ENCODE assay signal across 16 mouse cellular contexts in the genomic region with DNA sequence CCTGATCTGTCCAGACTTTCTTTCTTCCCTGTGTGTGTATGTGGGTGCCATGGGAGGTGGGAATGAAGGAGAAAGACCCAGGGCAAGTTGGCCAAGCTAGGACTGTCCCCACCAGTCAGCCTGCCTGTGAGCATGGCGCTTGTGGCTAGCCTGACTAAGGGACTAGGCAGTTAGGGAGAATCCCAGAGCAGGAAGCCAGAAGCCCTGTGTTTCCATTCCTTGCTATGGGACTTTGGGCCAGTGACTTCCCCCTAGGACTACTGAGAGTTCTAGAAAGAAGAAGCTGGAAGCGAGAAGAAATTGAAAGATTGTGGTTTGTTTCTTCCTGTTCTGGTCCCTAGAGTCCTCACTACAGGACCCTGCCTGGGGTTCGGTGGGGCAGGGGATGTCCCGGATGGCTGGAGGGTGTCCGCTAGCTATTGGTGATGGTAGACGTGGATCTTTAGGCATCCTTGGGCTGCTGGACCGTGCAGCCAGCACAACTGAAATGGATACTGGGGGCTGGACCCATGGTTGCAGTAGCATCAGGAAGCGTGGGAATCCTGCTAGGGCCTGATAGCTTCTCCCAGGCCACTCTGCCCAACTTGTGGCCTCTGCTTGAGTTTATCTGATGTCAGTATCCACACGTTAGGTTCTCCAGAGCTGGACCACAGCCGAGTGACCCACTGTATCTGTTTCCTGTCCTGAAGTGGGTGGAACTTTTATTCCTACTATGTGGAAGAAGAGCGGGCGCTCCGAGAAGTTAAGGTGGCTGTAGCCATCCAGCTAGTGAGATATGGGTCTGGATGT. TPM values are rescaled to one million over a fixed set of nuclear protein-coding genes. Genes with fewer than 3 reads are reported as not detected.
A peak's percentile ranks its signal among the peaks of the same experiment; 100 is the strongest.
DNase-seq lines count a peak whose midpoint lies in the region; ATAC-seq and TF ChIP-seq lines count a peak whose summit lies in the region.
"Had no signal": no experiment of that assay in that cellular context is flagged by ENCODE, and none has a peak within 500 bp of the region (broad histone marks: within the 10 kb centered on the region; RNA-seq: fewer than 3 reads in every experiment).

No protein-coding gene starts in this region.

- no peaks in the 10 kb centered on the region for H3K9me3 ChIP-seq in heart, embryonic 10.5 days
- H3K9me3 ChIP-seq in liver, embryonic 13.5 days (replicated peaks) = no peaks in the 10 kb centered on the region
- H3K9me3 ChIP-seq: lung, embryonic 15.5 days; midbrain, embryonic 12.5 days; neural tube, embryonic 12.5 days had no signal

- intact Hi-C loops in heart, postnatal 10 days (cut with DNase I) = no loop called here
- intact Hi-C loops in gastrocnemius, postnatal 36 days (cut with DNase I) = no loop called here

- TF ChIP-seq CTCF in small intestine, adult 2 months (IDR thresholded peaks at IDR 0.05; ENCODE audit: extremely low read depth, insufficient read length, insufficient replicate concordance, low read depth, low read length) = no peak

- H3K4me1 ChIP-seq in heart, embryonic 10.5 days = peaks cover 97% of the 10 kb centered on the region
- peaks cover 19% of the 10 kb centered on the region for H3K4me1 ChIP-seq in liver, embryonic 13.5 days (replicated peaks)
- peaks cover 66% of the 10 kb centered on the region for H3K4me1 ChIP-seq in small intestine, adult 2 months (ENCODE audit: control insufficient read depth, insufficient read depth, insufficient read length, low read length)

- H3K4me3 ChIP-seq in heart, embryonic 10.5 days = 0 out of 2 replicates have a peak overlapping the region, but pooled peaks have one; percentile 3
- H3K4me3 ChIP-seq in liver, embryonic 13.5 days (replicated peaks) = no peak overlapping the region
- no peak overlapping the region for H3K4me3 ChIP-seq in small intestine, adult 2 months (ENCODE audit: low read depth, low read length)
- H3K4me3 ChIP-seq: lung, embryonic 15.5 days; midbrain, embryonic 12.5 days; neural tube, embryonic 12.5 days had no signal

- DNase-seq in heart, embryonic 10.5 days (ENCODE audit: low spot score) = no peak
- DNase-seq in heart, postnatal 10 days = no peak
- no peak for DNase-seq in liver, embryonic 13.5 days
- no peak for DNase-seq in liver
- DNase-seq in adrenal gland, adult (ENCODE audit: inconsistent age in 2 of 2, low spot score in 1 of 2) = no peak
- DNase-seq in gastrocnemius, postnatal 36 days = no peak
- DNase-seq: cerebellum, adult 8-10 months; gastrocnemius, postnatal 14 days; retina, postnatal 1 day had no signal

- WGBS in heart, embryonic 10.5 days = 71% methylated on average over 13 of the region's 13 CpGs
- 29% methylated on average over 13 of the region's 13 CpGs for WGBS in liver, embryonic 13.5 days (ENCODE audit: insufficient replicate concordance)
- 81% methylated on average over 13 of the region's 13 CpGs for WGBS in small intestine, adult 2 months

- no peak overlapping the region; the same call in 1 of the 2 replicates for H3K27ac ChIP-seq in heart, embryonic 10.5 days
- 0 out of 2 replicates have a peak overlapping the region, but pooled peaks have one; percentile 18 for H3K27ac ChIP-seq in liver, embryonic 13.5 days
- H3K27ac ChIP-seq in small intestine, adult 2 months (ENCODE audit: insufficient read depth, low read depth, low read length) = peak overlapping the region; percentile 32
- H3K27ac ChIP-seq: kidney, postnatal 0 days; lung, embryonic 15.5 days; neural tube, embryonic 12.5 days had no signal

- no peak for ATAC-seq in liver, embryonic 13.5 days (ENCODE audit: low read depth)
- peak; percentile 31 for ATAC-seq in common myeloid progenitor, adult 5-6 weeks (replicated peaks; ENCODE audit: low read depth, poor library complexity, severe bottlenecking)
- ATAC-seq: forebrain, embryonic 16.5 days had no signal

- H3K36me3 ChIP-seq in heart, embryonic 10.5 days = peaks cover 18% of the 10 kb centered on the region; the same call in 1 of the 2 replicates
- H3K36me3 ChIP-seq in liver, embryonic 13.5 days = no peaks in the 10 kb centered on the region
- peaks cover 27% of the 10 kb centered on the region for H3K36me3 ChIP-seq in small intestine, adult 2 months (ENCODE audit: control insufficient read depth, insufficient read depth, low read length)
- H3K36me3 ChIP-seq: lung, embryonic 15.5 days had no signal

- no peak for TF ChIP-seq POLR2A in small intestine, adult 2 months (IDR thresholded peaks at IDR 0.05; ENCODE audit: low read depth, low read length)

- no peak overlapping the region for H3K9ac ChIP-seq in liver, embryonic 13.5 days
- H3K9ac ChIP-seq: lung, embryonic 15.5 days; midbrain, embryonic 12.5 days; neural tube, embryonic 12.5 days had no signal

- no peaks in the 10 kb centered on the region for H3K27me3 ChIP-seq in heart, embryonic 10.5 days (ENCODE audit: insufficient read depth, poor library complexity, severe bottlenecking)
- H3K27me3 ChIP-seq in liver, embryonic 13.5 days = peaks cover 24% of the 10 kb centered on the region
- no peaks in the 10 kb centered on the region for H3K27me3 ChIP-seq in small intestine, adult 2 months (ENCODE audit: control insufficient read depth, insufficient read depth, low read length)
- H3K27me3 ChIP-seq: lung, embryonic 15.5 days; midbrain, embryonic 12.5 days; neural tube, embryonic 12.5 days had no signal

- no peak overlapping the region for H3K4me2 ChIP-seq in liver, embryonic 13.5 days
- H3K4me2 ChIP-seq: lung, embryonic 15.5 days; midbrain, embryonic 12.5 days; neural tube, embryonic 12.5 days had no signal

RNA-seq across cellular contexts. Expression of a gene that starts 10.3 kb away (rescaled TPM):
- 9.3 and 12.7 TPM in 2 replicates for polyA plus RNA-seq in heart, embryonic 10.5 days (2016; fragmentation: Nextera tagmentation; extraction: Ambion mirVana)
- 1 to 10 TPM; 8.4 to 9.5 TPM for total RNA-seq in heart, postnatal 10 days (2021)
- 2.0 TPM in 2 replicates for polyA plus RNA-seq in liver, embryonic 13.5 days (2015; fragmentation: Nextera tagmentation; extraction: Ambion mirVana)
- 0.69 and 1.3 TPM in 2 replicates for total RNA-seq in common myeloid progenitor, adult 5-6 weeks (2017)
- 65.9 and 161 TPM in 2 replicates for polyA plus RNA-seq in small intestine, adult 2 months (2012; rRNA removed)
- total RNA-seq in gastrocnemius, postnatal 36 days (2021) = 1 to 10 TPM; 2.9 to 3.5 TPM
